Mouse (Mus musculus) CD4-positive, CD25-positive, alpha-beta regulatory T cell, adult 2 months (primary cell): ENCODE data around the gene Nme2.

ENCODE experiments used
- DNase-seq: peaks from one replicate; pipeline ENCODE4 v3.0.0-alpha.2; 2012; ENCODE audit warnings: low read depth, low spot score

The Nme2 gene

GRCm38 (mm10) chr11:93956159-93956558 lies at the start of gene Nme2:
Gene Nme2, minus strand, starts transcription at chr11:93956259.
- DNase-seq = no peak

- DNase-seq = no peak
These were observed 47.3 kb upstream of the Nme2 start for GRCm38 (mm10) chr11:94003346-94003745.

DNA sequence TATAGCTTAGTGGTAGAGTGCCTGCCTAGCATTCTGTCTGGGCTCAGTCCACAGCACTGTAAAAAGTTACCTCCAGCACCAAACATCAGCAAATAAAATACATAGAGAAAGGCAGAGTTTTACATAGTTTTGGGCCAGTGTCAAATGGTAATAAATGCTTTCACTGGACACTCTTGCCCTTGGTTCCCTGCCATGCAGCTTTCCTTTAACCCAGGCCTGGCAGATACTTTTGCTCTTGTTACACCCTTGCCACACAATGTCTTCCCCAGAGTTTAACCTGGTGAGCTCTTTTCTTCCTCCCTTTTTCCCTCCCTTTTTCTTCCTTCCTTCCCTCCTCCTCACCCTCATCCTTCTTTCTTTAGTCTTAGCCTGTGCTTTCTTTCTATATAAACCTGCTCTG lies 43.2 kb upstream of the Nme2 start:
- no peak for DNase-seq

DNA sequence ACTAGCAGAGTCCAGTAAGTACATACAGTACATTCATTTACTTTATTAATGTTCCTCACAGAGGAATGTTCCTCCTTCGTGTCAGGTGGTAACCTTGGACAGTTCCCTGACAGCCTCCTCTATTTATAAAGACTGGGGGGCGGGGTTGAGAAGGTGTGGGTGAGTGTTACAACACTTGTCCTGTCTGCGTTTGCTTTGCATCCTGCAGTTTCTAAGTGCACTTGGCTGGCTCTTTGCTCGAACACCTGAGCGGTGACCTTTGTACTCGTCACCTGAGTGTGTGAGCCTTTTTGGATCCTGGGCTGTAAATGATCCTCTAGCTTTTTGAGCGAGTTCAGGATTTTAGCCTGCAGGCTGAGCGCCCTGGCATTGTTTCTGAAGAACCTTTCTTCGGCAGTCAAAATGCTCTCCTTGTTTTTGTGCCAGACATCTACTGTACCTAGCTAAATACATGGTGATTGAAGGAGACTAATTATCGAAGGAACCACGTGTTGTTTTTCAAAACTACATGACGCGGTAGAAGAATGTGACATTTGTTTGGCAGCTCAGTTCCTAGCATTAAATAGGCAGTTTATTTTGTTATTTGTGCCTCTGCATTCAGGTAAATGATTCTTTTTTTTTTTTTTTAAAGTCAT lies 41.2 kb upstream of the Nme2 start:
- peak; percentile 65 for DNase-seq

DNA sequence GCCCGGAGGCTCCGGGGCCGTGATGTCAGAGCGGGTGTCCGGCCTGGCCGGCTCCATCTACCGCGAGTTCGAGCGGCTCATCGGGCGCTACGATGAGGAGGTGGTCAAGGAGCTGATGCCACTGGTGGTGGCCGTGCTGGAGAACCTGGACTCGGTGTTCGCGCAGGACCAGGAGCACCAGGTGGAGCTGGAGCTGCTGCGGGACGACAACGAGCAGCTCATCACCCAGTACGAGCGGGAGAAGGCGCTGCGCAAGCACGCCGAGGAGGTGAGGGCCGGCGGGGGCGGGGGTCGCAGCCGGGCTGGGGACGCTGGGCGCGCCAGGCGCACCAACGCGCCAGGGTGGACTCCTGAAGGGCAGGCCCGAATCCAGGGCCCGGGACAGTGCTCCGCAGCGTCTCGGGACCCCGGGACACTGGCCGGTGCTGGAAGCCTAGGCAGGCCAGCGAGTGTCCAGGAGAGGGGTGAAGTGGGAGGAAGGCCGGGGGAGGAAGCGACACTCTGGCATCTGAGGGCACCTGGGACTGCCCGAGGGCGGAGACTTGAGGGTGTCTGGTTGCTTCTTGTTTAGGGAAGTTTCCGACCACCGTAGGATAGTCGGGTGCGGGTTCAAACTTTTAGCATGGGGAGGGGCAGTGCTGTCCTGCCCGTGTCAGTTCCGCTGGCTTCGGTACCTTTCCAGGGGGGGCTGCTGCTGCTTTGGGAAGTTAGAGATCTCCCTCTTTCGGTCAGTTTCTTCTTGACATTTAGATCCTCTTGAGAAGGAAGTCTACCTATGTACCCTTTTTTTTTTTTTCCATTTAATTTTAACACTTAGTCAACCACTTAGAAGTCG lies 40.5 kb upstream of the Nme2 start:
- DNase-seq = peak; percentile 66

- DNase-seq = peak; percentile 98
These were observed 39.8 kb upstream of the Nme2 start, which contains the start of gene Spag9 for GRCm38 (mm10) chr11:93995720-93996305. Gene Spag9, plus strand, starts transcription at chr11:93996091.

- DNase-seq = peak; percentile 91
These were observed 39.2 kb upstream of the Nme2 start for GRCm38 (mm10) chr11:93995111-93995719.

DNA sequence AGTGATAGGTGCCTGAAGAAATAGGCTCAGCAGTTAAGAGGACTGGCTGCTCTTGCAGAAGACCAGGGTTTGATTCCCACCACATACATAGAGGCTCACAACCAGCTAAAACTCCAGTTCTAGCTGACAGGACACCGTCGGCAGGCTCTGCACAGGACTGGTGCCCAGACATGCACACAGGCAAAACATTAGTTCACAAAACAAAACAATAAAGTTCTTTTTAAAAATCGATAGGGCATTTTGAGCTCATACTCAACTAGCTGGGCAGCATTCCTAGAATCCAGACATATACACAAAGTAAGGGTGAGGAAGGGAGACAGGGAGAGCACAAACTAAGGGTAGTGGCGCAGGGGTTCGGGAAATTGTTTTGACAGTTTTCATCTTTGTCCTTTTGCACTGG lies 38.5 kb upstream of the Nme2 start:
- peak; percentile 17 for DNase-seq

DNA sequence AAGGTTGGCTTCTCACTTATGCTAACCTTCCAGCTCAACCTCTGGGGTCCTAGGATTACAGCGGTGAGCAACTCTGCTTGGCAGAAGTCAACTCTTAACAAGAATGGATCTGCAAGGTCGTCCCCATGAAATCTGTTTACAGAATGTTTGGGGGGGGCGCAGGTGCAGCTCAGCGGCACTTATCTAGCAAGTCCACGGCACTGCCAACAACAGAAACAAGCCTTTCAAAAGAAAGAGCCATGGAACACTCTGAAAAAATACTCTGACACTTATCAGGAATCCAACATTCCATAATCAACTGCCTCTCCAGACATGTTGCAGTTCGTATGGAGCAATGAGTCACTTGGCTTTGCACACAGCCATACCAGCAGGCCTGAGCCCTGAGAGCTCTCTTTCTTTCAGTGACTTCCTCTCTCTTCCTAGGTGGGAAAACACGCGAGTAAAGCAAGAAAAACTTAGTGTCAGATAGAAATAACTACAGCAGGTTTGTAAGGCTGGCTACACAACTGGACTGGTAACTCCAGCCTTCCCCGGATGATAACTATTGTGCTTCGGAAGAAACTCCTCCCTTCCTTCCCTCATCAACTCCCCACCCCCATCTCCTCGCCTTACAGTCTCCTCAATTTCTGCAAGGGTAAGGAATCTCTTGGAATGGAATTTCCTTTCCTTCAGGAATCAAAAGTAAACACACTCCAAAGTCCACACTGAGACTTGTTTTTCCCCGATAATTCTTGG lies 32.4 kb upstream of the Nme2 start:
- DNase-seq = no peak

DNA sequence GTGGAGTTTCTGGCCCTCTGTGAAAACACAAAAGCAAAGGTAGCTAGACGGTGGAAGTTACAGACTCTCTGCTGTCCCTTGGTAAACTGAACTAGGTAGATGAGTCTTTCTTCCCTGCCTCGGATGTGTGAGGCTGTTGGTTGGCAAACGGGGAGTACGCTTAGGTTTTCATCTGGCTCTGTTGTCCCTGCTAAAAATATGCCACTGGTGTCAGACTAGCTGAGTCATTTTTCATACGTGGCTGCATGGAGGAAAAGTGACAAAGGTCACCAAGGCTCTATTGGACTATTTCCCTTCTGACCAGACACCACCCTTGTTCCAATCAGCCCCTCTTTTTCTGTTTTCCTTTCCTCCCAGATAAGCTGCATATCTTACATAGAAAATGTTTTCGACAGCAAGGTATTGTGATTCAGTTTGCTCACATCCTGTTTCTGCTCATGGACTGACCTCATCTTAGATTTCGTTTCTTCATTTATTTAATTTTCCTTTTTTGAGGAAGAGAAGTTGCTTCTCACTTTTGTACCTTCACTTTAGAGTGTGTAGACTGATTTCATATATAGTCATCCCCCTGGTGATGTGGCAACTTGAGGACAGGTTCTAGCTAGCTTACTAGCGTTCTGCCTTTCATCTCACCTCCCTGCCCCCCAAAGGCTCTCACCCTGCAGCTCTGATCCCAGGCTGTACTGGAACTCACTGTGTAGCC lies 31.7 kb upstream of the Nme2 start:
- DNase-seq = no peak

- DNase-seq = no peak
These were observed 31.0 kb upstream of the Nme2 start for GRCm38 (mm10) chr11:93987026-93987425.

DNA sequence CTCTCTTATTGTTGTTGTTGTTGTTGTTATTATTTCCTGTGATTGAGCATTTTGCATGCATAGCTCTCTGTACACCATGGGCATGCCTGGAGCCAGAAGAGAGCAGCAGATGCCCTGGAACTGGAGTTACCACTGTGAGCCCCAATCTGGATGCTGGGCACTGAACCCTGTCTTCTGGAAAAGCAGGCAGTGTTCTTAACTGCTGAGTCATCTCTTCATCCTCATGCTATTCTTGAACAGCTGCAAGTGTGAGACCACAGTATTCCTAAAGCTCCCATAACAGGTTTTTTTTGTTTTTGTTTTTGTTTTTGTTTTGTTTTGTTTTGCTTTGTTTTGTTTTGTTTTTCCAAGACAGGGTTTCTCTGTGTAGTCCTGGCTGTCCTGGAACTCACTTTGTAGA lies 30.2 kb upstream of the Nme2 start:
- no peak for DNase-seq

- DNase-seq = no peak
These were observed 29.2 kb upstream of the Nme2 start for GRCm38 (mm10) chr11:93985265-93985664.

DNA sequence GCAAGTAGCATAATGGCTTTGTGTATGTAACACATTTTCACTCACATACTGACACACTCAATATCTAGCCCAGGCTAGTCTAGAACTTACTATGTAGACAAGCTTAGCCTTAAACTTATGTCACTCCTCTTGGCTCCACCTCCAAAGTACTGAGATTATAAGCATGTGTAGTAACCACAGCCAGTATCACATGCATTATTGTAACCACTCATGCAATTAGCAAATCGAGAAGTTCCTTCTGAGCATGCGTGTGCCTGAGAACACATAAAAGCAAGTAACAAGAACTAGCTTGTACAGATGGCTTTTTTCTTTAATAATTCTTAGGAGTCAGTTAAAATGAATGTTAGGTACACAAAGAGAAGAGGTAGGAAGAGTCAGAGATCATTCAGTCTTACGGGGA lies 28.6 kb upstream of the Nme2 start:
- no peak for DNase-seq

DNA sequence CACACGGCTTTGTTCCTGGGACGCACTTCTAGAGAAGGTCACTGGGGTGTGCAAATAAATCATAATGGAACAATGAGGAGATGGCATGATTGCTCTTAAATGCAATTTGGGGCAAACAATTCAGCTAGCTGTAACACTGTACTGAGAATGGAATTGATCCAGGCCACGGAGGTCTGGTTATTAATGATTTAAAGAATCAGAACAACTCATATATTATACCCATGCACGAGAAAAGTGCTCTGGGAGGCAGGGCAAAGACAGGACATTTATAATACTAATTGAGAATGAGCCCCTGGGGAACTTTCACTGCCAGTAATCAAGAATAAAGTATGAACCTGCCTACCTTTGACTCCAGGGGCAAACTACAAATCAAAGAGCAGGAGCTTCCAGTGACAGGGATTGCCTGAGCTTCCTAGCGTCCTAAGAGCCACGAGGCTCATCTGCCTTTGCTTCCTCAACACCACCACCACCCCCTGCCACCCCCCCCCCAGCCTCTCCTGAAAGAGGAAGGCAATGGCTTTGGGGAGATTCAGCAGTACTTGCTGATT lies 23.5 kb upstream of the Nme2 start:
- no peak for DNase-seq

DNA sequence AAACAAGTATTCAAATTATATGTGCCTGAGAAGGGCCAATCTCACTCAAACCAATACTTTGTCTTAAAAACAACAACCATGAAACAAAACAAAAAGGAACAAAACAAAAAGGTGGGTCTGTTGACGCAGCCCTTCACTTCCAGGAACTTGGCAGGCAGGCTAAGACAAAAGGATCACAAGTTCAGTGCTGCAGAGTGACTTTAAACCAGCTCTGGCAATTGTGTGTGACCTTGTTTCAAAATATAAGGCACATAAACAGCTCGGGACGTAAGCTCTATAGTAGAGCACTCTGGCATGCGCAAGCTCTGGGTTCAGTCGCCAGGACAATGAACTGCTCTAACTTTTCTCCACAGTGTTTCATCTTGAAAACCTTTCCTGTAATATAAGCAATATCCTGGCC lies 16.9 kb upstream of the Nme2 start:
- DNase-seq = no peak

DNA sequence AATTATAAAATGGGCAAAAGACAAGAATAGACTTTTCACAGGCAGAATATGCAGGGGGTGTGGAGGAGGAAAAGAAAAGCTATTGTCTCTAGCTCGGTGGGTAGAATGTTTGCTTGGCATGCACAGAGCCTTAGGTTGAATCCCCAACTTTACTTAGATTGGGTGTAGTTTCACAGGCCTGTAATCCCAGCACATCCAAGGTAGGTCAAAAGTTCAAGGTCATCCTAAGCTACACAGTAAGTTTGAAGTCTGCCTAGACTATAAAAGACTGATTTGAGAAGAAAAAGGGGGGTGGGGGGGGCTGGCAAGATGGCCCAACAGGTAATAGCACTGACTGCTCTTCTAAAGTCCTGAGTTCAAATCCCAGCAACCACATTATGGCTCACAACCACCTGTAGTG lies 13.7 kb upstream of the Nme2 start:
- DNase-seq = no peak

DNA sequence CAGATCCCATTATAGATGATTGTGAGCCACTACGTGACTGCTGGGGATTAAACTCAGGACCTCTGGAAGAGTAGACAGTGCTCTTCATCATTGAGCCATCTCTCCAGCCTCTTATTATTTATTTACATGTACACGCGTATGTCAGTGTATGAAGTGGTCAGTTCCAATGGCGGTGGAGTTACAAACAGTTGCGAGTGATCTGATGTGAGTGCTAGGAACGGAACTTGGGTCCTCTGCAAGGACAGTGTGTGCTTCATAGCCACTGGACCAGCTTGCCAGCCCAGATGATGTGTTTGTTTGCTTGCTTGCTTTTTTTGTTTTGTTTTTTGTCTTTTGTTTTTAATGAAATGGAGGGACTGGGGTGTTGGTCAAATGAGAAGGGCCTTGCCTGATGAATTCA lies 13.1 kb upstream of the Nme2 start:
- DNase-seq = no peak

DNA sequence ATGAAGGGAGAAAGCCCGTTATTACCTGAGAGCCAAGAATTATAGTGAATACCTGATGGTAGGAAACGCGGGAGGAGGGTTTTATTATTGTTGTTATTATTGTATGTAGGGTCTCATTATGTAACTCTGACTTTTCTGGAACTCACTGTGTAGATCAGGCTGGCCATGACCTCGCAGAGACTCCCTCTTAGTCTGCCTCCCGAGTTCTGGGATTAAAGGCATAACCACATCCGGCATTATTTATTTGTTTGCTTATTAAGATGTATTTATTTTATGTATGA lies 12.7 kb upstream of the Nme2 start:
- DNase-seq = no peak

GRCm38 (mm10) chr11:93968005-93968847 lies 12.2 kb upstream of the Nme2 start, which contains the start of the genes Gm20390 and Nme1:
Gene Gm20390, minus strand, starts transcription at chr11:93968293.
Gene Nme1, minus strand, starts transcription at chr11:93968521.
- DNase-seq = peak; percentile 98
